Mouse (Mus musculus) liver, embryonic 12.5 days (tissue): ENCODE results near the gene Uhrf1. TPM values are rescaled to one million over a fixed set of nuclear protein-coding genes. Genes with fewer than 3 reads are reported as not detected.

ENCODE experiments used
- ATAC-seq: fragments of 200-750 bp; cut with Nextera tagmentation; 2 replicates; pipeline ENCODE4 v1.8.0; 2017; ENCODE audit warnings: moderate number of reproducible peaks, mild to moderate bottlenecking, moderate library complexity
- H3K27ac ChIP-seq: fragments of 300-500 bp; sonication (generic); 2 replicates; pipeline ENCODE4 v1.5.1; 2016; ENCODE audit warnings: mild to moderate bottlenecking
- H3K27me3 ChIP-seq: fragments of 300-500 bp; sonication (generic); replicated peaks from 2 replicates; pipeline ENCODE4 v1.6.1; 2016; ENCODE audit warnings: mild to moderate bottlenecking, moderate library complexity
- H3K36me3 ChIP-seq: fragments of 300-500 bp; sonication (generic); 2 replicates; pipeline ENCODE4 v1.6.1; 2016; ENCODE audit warnings: mild to moderate bottlenecking, moderate library complexity
- H3K4me1 ChIP-seq: fragments of 300-500 bp; sonication (generic); 2 replicates; pipeline ENCODE4 v1.6.1; 2016
- H3K4me2 ChIP-seq: fragments of 300-500 bp; sonication (generic); 2 replicates; pipeline ENCODE4 v1.6.1; 2016; ENCODE audit warnings: mild to moderate bottlenecking, moderate library complexity
- H3K4me3 ChIP-seq: fragments of 300-500 bp; sonication (generic); 2 replicates; pipeline ENCODE4 v1.5.1; 2016; ENCODE audit warnings: mild to moderate bottlenecking, moderate library complexity
- H3K9ac ChIP-seq: fragments of 300-500 bp; sonication (generic); 2 replicates; pipeline ENCODE4 v1.6.1; 2016; ENCODE audit warnings: mild to moderate bottlenecking, moderate library complexity
- H3K9me3 ChIP-seq: fragments of 300-500 bp; sonication (generic); replicated peaks from 2 replicates; pipeline ENCODE4 v1.6.1; 2016; ENCODE audit warnings: mild to moderate bottlenecking, moderate library complexity
- WGBS: fragments of 180-500 bp; shearing (Covaris S2); methylation state at CpG from one replicate; pipeline ENCODE4 v1.1.7; 2016; ENCODE audit not compliant: insufficient replicate concordance; 5-methylcytosine and 5-hydroxymethylcytosine counted together
- polyA plus RNA-seq: library from polyadenylated mRNA; unstranded; fragments of >200 nt; fragmentation: Nextera tagmentation; extraction: Ambion mirVana; gene quantifications from 2 replicates; pipeline ENCODE4 v1.2.1, GENCODE M21; 2016

Gene Uhrf1
- polyA plus RNA-seq, 1 experiment from 2014 or later: 154 TPM

DNA sequence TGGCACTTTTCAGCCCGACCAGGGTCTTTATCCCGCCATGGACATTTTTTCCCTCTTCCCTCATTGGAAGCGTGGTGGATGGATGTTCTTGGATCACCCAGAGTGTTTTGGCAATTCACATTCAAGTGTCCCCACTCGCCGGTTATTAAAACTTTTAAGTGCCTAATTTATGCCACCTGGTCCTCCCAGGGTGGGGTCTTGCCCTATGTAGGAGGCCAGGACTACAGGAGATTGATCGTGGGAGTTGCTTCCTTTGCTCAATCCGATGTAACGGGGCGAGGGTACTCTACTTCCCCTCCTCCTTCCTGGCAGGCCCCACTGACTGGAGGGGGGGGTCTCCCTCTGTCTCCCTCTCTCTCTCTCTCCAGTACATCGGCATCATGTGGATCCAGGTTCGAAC is 1.6 kb downstream of the Uhrf1 start:
- Histone ChIP-seq H3K4me1 (peaks cover 51% of the 10 kb centered on the region), H3K36me3 (peaks cover 52% of the 10 kb centered on the region), H3K4me2 (peak overlapping the region; percentile 98), H3K4me3 (peak overlapping the region; percentile 90), H3K27me3 (no peaks in the 10 kb centered on the region; the same call in 1 of the 2 replicates), H3K9ac (peak overlapping the region; percentile 92), H3K27ac (peak overlapping the region; percentile 96), H3K9me3 (no peaks in the 10 kb centered on the region)
- WGBS: 12% methylated on average over 11 of the region's 11 CpGs
- ATAC-seq: no peak

DNA sequence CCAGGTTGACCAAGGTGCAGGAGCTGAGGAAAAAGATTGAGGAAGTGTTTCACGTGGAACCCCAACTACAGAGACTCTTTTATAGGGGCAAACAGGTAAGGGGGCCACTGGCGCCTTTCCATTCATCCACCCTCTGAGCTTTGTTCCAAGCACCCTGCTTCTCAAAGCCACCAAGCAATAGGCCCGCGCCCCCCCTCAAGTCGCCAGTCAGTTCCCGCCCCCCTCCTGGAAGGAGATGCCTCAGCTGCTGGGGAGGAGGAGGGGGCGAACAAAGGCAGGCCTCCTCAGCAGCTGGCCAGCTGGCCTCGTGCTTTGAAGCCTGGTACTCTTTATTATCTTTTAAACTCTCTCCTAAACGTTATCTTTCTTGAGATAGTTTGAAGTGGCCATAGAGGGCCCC is 2.0 kb downstream of the Uhrf1 start:
- no peak for ATAC-seq
- Histone ChIP-seq H3K4me2 (peak overlapping the region; percentile 98), H3K4me1 (peaks cover 51% of the 10 kb centered on the region), H3K4me3 (peak overlapping the region; percentile 90), H3K27me3 (no peaks in the 10 kb centered on the region; the same call in 1 of the 2 replicates), H3K9me3 (no peaks in the 10 kb centered on the region), H3K9ac (peak overlapping the region; percentile 92), H3K36me3 (peaks cover 56% of the 10 kb centered on the region), H3K27ac (peak overlapping the region; percentile 96)
- WGBS: 49% methylated on average over 9 of the region's 9 CpGs

GRCm38 (mm10) chr17:56305826-56306225 is 2.7 kb downstream of the Uhrf1 start:
- peak overlapping the region; percentile 92 for H3K9ac ChIP-seq
- no peaks in the 10 kb centered on the region for H3K27me3 ChIP-seq
- peak overlapping the region; percentile 90 for H3K4me3 ChIP-seq
- no peaks in the 10 kb centered on the region for H3K9me3 ChIP-seq
- ATAC-seq: no peak
- WGBS: 71% methylated on average over 8 of the region's 8 CpGs
- peaks cover 63% of the 10 kb centered on the region for H3K36me3 ChIP-seq
- H3K4me1 ChIP-seq: peaks cover 51% of the 10 kb centered on the region
- peak overlapping the region; percentile 98 for H3K4me2 ChIP-seq
- peak overlapping the region; percentile 96; the same call in 1 of the 2 replicates for H3K27ac ChIP-seq

DNA sequence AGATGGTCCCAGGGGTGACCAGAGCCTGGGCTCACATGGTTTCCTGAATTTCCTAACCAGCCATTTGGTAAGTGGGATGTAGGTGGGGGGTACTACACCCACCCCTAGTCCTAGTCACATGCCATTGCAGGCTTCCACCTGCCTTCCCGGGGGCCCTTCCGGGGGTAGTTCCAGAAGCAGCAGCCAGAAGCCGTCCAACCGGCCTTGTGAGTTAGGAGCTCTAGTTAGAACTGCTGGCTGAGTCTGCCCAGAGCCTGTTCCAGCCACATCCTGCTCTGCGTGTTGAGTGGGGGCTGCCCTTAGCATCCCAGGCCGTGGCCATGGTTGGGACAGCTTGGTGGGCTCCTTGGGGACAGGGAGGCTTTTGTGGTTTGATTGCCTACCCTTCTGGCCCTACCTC is 5.0 kb downstream of the Uhrf1 start:
- no peaks in the 10 kb centered on the region for H3K27me3 ChIP-seq
- no peak for ATAC-seq
- 86% methylated on average over 6 of the region's 6 CpGs for WGBS
- H3K9ac ChIP-seq: no peak overlapping the region
- no peak overlapping the region for H3K4me3 ChIP-seq
- H3K4me2 ChIP-seq: no peak overlapping the region
- H3K9me3 ChIP-seq: no peaks in the 10 kb centered on the region
- peaks cover 37% of the 10 kb centered on the region for H3K4me1 ChIP-seq
- H3K27ac ChIP-seq: no peak overlapping the region; the same call in 1 of the 2 replicates
- peaks cover 86% of the 10 kb centered on the region for H3K36me3 ChIP-seq

DNA sequence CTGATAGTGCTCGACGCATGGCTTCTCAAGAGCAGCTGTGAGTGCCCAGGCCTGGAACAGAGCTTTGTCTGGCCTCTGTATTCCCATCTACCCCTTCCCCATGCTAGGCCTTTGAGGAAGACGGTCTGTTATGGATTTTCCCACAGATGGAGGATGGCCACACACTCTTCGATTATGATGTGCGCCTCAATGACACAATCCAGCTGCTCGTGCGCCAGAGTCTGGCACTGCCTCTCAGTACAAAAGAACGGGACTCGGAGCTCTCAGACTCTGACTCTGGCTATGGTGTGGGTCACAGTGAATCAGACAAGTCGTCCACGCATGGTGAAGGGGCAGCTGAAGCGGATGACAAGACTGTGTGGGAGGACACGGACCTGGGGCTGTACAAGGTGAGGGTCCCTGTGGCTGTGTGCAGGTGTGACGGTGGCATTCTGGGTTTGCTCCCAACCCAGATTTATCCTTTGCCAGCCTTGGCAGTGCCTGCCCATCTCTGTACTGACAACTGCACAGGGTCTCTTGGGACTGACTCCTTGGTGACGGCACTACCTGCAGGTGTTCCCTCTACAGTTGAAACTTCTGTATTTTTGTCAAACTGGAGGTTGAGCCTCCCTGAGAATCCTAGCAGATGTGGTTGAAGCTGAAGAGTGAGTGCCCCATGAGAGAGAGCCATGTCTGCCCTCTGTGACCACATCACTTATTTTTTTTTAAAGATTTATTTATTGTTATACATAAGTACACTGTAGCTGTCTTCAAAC is 6.2 kb downstream of the Uhrf1 start:
- H3K27ac ChIP-seq: no peak overlapping the region
- no peak overlapping the region for H3K4me2 ChIP-seq
- H3K27me3 ChIP-seq: no peaks in the 10 kb centered on the region
- 87% methylated on average over 15 of the region's 15 CpGs for WGBS
- H3K9ac ChIP-seq: no peak overlapping the region
- H3K9me3 ChIP-seq: no peaks in the 10 kb centered on the region
- peaks cover 37% of the 10 kb centered on the region for H3K4me1 ChIP-seq
- no peak for ATAC-seq
- H3K36me3 ChIP-seq: peaks cover 98% of the 10 kb centered on the region
- H3K4me3 ChIP-seq: no peak overlapping the region

DNA sequence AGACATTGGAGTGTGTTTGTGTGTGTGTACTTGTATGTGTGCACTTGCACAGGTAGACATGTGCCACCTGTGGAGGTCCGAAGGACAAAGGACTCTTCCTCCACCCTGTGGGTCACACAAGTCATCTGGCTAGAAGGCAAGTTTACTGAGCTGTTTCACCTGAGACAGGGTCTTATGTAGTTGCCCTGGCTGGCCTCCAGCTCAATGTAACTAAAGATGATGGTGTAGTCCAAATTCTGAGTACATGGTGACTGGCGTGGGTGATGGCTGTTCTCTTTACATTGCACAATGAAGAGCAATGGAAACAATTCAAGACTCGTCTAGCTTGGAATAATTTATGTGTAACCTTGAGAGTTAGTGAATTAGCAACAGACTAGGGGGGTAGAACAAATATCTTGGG is 21.3 kb downstream of the Uhrf1 start:
- ATAC-seq: no peak
- peak overlapping the region; percentile 12; the same call in 1 of the 2 replicates for H3K27ac ChIP-seq
- H3K4me3 ChIP-seq: 0 out of 2 replicates have a peak overlapping the region, but pooled peaks have one; percentile 43
- no peaks in the 10 kb centered on the region for H3K9me3 ChIP-seq
- H3K4me2 ChIP-seq: peak overlapping the region; percentile 78
- peaks cover 47% of the 10 kb centered on the region for H3K36me3 ChIP-seq
- no peak overlapping the region for H3K9ac ChIP-seq
- 61% methylated on average over 3 of the region's 3 CpGs for WGBS
- no peaks in the 10 kb centered on the region for H3K27me3 ChIP-seq
- peaks cover 49% of the 10 kb centered on the region for H3K4me1 ChIP-seq

DNA sequence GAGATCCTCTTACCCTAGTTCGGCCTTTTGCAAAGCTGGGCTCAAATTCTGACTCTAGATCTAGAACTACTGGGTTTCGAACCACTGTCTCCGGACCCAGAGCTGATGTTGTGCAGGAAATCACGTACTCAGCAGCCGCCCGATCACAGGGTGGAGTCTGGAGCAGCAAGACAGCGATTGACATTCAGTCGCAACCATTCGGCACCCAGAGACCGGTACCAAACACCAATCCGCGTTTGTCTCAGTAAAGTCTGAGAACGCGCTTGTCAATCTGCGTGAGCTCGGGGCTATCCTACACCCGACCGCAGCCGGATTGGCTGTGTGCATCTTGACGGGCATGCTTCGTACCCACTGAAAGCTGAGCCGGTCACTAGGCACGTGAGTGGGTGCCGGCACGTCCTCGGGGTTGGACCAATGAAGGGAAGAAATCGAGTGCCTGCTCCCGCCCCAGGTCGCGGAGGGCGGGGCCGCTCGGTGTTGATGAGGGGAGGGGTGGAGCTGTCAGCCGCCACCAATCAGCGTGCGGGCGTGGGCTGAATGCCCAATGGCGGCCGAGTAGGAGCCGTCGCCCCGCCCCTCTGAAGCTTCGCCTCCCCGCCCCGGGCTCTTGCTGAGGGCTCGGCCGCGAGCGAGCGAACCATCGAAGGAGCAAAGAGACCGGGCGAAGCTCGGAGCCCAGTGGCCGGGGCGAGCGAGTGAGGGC is 22.5 kb downstream of the Uhrf1 start, which contains the start of gene Kdm4b:
Gene Kdm4b, plus strand, starts transcription at position 613 of the 703 bp plus-strand sequence.
- Histone ChIP-seq H3K4me1 (peaks cover 61% of the 10 kb centered on the region), H3K9ac (peak within 1 kb of the TSS; percentile 88)
- under 1% methylated on average over 57 of the region's 57 CpGs for WGBS

GRCm38 (mm10) chr17:56326153-56327147 is 23.3 kb downstream of the Uhrf1 start:
- no peaks in the 10 kb centered on the region for H3K9me3 ChIP-seq
- H3K27me3 ChIP-seq: no peaks in the 10 kb centered on the region
- peaks cover 27% of the 10 kb centered on the region for H3K36me3 ChIP-seq
- H3K9ac ChIP-seq: peak overlapping the region; percentile 88
- peak; percentile 48 for ATAC-seq
- 4% methylated on average over 57 of the region's 67 CpGs for WGBS
- peak overlapping the region; percentile 95 for H3K27ac ChIP-seq
- H3K4me1 ChIP-seq: peaks cover 61% of the 10 kb centered on the region
- peak overlapping the region; percentile 97 for H3K4me2 ChIP-seq
- H3K4me3 ChIP-seq: peak overlapping the region; percentile 76

More for the DNA sequence above, 22.5 kb downstream of the Uhrf1 start, which contains the start of gene Kdm4b:
- Histone ChIP-seq H3K4me2 (peak within 1 kb of the TSS; percentile 97), H3K27me3 (no peaks in the 10 kb centered on the region), H3K4me3 (peak within 1 kb of the TSS; percentile 76), H3K36me3 (peaks cover 35% of the 10 kb centered on the region), H3K9me3 (no peaks in the 10 kb centered on the region), H3K27ac (peak within 1 kb of the TSS; percentile 95)
- peak; percentile 98 for ATAC-seq

GRCm38 (mm10) chr17:56329267-56329666 is 26.1 kb downstream of the Uhrf1 start:
- H3K4me1 ChIP-seq: peaks cover 66% of the 10 kb centered on the region

GRCm38 (mm10) chr17:56330345-56330744 is 27.2 kb downstream of the Uhrf1 start:
- ATAC-seq: no peak
- Histone ChIP-seq H3K36me3 (no peaks in the 10 kb centered on the region; the same call in 1 of the 2 replicates), H3K9me3 (no peaks in the 10 kb centered on the region), H3K9ac (no peak overlapping the region), H3K4me3 (no peak overlapping the region), H3K4me1 (peaks cover 63% of the 10 kb centered on the region), H3K4me2 (no peak overlapping the region), H3K27ac (no peak overlapping the region), H3K27me3 (no peaks in the 10 kb centered on the region)
- 58% methylated on average over 3 of the region's 3 CpGs for WGBS

More at GRCm38 (mm10) chr17:56329267-56329666, 26.1 kb downstream of the Uhrf1 start:
- Histone ChIP-seq H3K27ac (no peak overlapping the region), H3K4me3 (no peak overlapping the region), H3K9ac (no peak overlapping the region), H3K36me3 (0 out of 2 replicates have a peak, but pooled peaks cover under 1% of the 10 kb centered on the region), H3K4me2 (no peak overlapping the region), H3K9me3 (no peaks in the 10 kb centered on the region), H3K27me3 (no peaks in the 10 kb centered on the region)
- no peak for ATAC-seq

GRCm38 (mm10) chr17:56331256-56331655 is 28.1 kb downstream of the Uhrf1 start:
- Histone ChIP-seq H3K4me1 (peaks cover 67% of the 10 kb centered on the region), H3K4me2 (no peak overlapping the region), H3K9ac (no peak overlapping the region), H3K9me3 (no peaks in the 10 kb centered on the region), H3K36me3 (no peaks in the 10 kb centered on the region; the same call in 1 of the 2 replicates), H3K4me3 (no peak overlapping the region), H3K27me3 (no peaks in the 10 kb centered on the region), H3K27ac (no peak overlapping the region)
- ATAC-seq: no peak
